Mouse (Mus musculus): ENCODE data around the gene Il7r. TPM values are rescaled to one million over a fixed set of nuclear protein-coding genes. Genes with fewer than 3 reads are reported as not detected.

The Il7r gene
- total RNA-seq (2023): 352 TPM

DNA sequence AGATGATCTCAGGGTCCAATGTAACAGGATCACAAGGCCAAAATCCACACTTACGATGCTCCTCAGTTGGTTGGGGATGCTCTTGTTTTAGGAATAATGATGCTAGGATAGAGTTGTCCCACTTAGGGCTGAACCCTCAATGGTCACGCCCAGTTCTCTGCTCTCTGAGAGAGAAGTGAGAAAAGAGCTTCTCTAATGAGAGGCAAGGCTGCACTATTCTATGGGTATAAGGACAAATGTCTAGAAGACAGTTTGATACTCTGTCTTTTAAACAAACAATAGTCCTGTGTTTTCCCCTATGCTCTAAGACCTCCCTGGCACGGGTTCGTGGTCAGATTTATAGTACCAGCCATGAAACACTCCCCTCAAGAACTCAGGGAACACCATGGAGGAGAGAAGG lies at the start of gene Il7r:
TSS of gene Il7r (minus strand) at position 101 of the 400 bp plus-strand sequence.

Other genes with a start within 250 kb of the Il7r start
- gene Ugt3a2, start 194.6 kb downstream of the Il7r start, total RNA-seq (2023): not detected
- gene Capsl, start 94.1 kb downstream of the Il7r start, total RNA-seq (2023): not detected
- gene Spef2, start 218.7 kb upstream of the Il7r start, total RNA-seq (2023): 4.4 TPM